Mouse (Mus musculus): ENCODE results near the gene Cerkl.

Gene Cerkl

GRCm38 (mm10) chr2:79443401-79443800, 13.2 kb downstream of the Cerkl start:
- in situ Hi-C loops (cut with MboI, MseI), result no loop called here

GRCm38 (mm10) chr2:79442906-79443305, 13.7 kb downstream of the Cerkl start:
- in situ Hi-C loops (cut with MboI, MseI), result no loop called here

GRCm38 (mm10) chr2:79442227-79442626, 14.4 kb downstream of the Cerkl start:
- in situ Hi-C loops (cut with MboI, MseI), result no loop called here

- in situ Hi-C loops (cut with MboI, MseI), result no loop called here
These were observed 26.5 kb downstream of the Cerkl start for GRCm38 (mm10) chr2:79430061-79430460.

- in situ Hi-C loops (cut with MboI, MseI), result no loop called here
These were observed 26.9 kb downstream of the Cerkl start for GRCm38 (mm10) chr2:79429650-79430049.

- in situ Hi-C loops (cut with MboI, MseI), result no loop called here
These were observed 27.5 kb downstream of the Cerkl start for GRCm38 (mm10) chr2:79429108-79429507.

- in situ Hi-C loops (cut with MboI, MseI), result no loop called here
These were observed 27.9 kb downstream of the Cerkl start for GRCm38 (mm10) chr2:79428569-79429104.

GRCm38 (mm10) chr2:79428022-79428421, 28.6 kb downstream of the Cerkl start:
- in situ Hi-C loops (cut with MboI, MseI), result no loop called here

- in situ Hi-C loops (cut with MboI, MseI), result no loop called here
These were observed 34.9 kb downstream of the Cerkl start for GRCm38 (mm10) chr2:79421696-79422095.

- in situ Hi-C loops (cut with MboI, MseI), result no loop called here
These were observed 42.1 kb downstream of the Cerkl start for GRCm38 (mm10) chr2:79414505-79414904.

- in situ Hi-C loops (cut with MboI, MseI), result no loop called here
These were observed 45.7 kb downstream of the Cerkl start for GRCm38 (mm10) chr2:79410903-79411255.

- in situ Hi-C loops (cut with MboI, MseI), result no loop called here
These were observed 46.2 kb downstream of the Cerkl start for GRCm38 (mm10) chr2:79410247-79410902.

- in situ Hi-C loops (cut with MboI, MseI), result no loop called here
These were observed 50.8 kb downstream of the Cerkl start for GRCm38 (mm10) chr2:79405661-79406405.

- in situ Hi-C loops (cut with MboI, MseI), result no loop called here
These were observed 56.5 kb downstream of the Cerkl start for GRCm38 (mm10) chr2:79400045-79400444.

- in situ Hi-C loops (cut with MboI, MseI), result no loop called here
These were observed 57.2 kb downstream of the Cerkl start for GRCm38 (mm10) chr2:79399234-79400000.

- in situ Hi-C loops (cut with MboI, MseI), result no loop called here
These were observed 57.8 kb downstream of the Cerkl start for GRCm38 (mm10) chr2:79398831-79399230.

GRCm38 (mm10) chr2:79398343-79398742, 58.2 kb downstream of the Cerkl start:
- in situ Hi-C loops (cut with MboI, MseI), result no loop called here

GRCm38 (mm10) chr2:79397107-79397506, 59.5 kb downstream of the Cerkl start:
- in situ Hi-C loops (cut with MboI, MseI), result no loop called here

- in situ Hi-C loops (cut with MboI, MseI), result loop anchor here in 1 of 2 experiments (10.0 kb wide), 2 partner anchors 265 to 395 kb away; no protein-coding TSS in a partner anchor
These were observed 77.2 kb downstream of the Cerkl start for GRCm38 (mm10) chr2:79379087-79380041.

- in situ Hi-C loops (cut with MboI, MseI), result loop anchor here in 1 of 2 experiments (10.0 kb wide), 2 partner anchors 266 to 396 kb away; no protein-coding TSS in a partner anchor
These were observed 78.1 kb downstream of the Cerkl start for GRCm38 (mm10) chr2:79378346-79379086.
